Mouse (Mus musculus): Measurements from ENCODE around the gene Gli2.
A peak's percentile ranks its signal among the peaks of the same experiment; 100 is the strongest.

The Gli2 gene

DNA sequence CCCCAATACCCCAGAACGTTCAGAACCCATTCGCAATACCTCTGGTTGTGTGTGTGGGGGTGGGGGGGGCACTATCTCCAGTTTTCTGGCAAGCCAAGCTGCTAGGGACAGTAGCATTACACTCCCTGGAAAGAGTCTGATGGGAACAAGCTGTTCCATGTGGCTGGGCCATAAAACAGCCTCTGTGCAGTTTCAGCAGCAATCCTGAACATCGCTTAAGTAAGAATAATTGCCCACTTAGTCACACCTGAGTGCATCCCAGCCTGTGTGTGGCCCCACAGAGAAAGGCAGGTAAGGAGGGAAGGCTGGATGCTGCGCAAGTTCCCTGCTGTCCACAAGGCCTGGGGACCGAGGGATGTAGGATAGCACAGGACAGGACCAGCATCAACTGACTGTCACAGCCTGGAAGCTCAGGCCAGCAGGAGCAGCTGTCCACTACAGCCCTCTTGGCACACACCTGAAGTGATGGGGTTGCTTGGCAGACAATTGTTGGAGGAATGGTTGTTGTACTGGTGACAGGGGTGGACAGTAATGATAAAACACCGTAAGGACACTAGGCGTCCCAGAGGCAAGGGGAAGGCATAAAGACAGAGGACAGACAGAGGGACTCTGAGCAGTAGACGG is 58.8 kb downstream of the Gli2 start:
- DNase-seq (ENCODE audit: low read depth) = no peak

DNA sequence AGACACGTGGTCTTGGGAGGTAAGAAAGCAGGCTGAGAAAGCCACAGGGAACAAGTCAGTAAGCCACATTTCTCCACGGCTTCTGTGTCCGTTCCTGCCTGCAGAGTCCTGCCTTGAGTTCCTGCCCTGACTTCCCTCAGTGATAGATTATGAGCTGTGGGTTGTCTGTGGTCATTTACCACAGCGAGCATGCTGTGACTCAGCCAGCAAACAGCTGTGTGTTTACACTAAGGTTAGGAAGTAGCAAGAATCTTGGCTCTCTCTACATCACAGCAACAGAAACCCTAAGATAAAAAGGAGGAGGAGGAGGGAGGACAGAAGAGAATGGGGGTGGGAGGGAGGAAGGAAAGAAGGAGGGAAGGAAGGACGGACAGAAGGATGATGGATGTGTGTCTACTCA is 59.6 kb downstream of the Gli2 start:
- DNase-seq (ENCODE audit: low read depth) = peak; percentile 11

GRCm38 (mm10) chr1:118988331-118988730 is 65.1 kb downstream of the Gli2 start:
- no peak for DNase-seq (ENCODE audit: low read depth)

DNA sequence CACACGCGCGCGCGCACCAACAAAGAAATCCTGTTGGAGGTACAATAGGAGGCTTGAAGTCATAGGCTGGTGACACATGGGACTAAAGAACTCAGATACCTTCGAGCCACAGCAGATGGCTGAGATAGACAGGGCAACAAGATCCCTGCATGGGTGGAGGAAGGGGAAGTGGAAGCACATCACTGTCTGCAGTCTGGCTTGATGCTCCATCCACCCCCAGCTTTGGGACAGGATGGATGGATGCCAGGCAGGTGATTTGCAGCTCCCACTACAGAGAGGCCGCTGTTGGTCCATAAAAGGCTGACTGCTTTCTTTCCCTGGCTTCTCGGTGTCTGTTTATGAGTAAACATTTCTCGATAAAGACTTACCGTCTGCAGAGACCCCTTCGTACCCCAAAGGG is 65.9 kb downstream of the Gli2 start:
- DNase-seq (ENCODE audit: low read depth) = no peak

DNA sequence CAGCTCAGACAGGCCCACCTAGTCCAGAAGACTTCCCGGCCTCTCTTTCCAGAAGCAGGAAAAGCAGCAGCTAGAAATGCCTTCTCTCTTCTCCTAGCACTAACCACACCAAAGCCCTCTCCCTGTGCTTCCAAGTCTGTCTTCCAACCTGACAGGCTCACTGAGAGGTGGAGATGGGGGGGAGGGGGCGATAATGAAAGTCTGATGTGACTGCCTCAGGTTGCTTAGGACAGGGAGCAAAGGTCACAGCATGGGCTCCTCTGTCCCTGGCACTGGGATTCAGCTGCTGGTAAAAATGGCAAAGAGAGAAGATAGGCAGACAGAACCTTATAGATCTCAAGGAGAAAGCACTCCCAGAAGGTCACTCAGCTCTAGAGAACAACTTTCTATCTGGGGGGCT is 70.0 kb downstream of the Gli2 start:
- DNase-seq (ENCODE audit: low read depth) = no peak

GRCm38 (mm10) chr1:118982805-118983211 is 70.6 kb downstream of the Gli2 start:
- no peak for DNase-seq (ENCODE audit: low read depth)

GRCm38 (mm10) chr1:118981943-118982804 is 71.2 kb downstream of the Gli2 start:
- no peak for DNase-seq (ENCODE audit: low read depth)

DNA sequence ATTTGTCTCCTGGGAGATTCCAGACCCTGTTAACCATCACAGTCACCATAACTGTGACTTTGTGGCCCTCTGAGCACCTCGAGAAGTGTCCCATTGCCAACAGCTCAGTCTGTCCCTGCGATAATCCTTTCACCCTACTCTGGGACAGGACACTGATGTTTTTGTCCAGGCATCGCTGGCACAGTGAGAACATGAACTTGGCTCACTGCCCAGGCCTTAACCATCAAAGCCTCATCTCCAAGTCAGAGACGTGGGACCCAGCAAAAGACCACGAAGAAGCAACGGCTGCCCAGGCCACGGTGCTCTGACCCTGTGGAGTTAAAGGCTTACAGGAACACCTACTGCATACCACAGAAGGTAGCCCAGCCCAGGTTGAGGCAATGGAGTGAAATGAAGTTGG is 72.8 kb downstream of the Gli2 start:
- DNase-seq (ENCODE audit: low read depth) = peak; percentile 13

DNA sequence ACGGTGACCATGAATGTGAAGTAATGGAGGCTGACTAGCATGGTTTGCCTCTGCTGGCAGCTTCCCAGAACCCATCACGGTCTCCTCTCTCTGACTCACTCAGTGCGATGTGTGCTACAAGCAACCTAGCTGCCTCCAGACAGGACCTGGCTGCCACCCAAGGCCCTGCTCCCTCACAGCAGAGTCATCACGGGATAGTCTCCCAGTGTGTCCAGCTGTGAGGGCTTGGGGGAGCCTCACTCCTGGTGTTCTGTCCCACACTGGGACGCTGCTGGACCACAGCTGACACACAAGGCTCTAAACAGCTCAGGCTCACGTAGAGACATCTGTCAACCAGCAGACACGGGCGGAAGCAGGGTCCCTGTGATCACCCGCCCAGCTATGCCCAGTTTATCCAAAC is 76.8 kb downstream of the Gli2 start:
- DNase-seq (ENCODE audit: low read depth) = peak; percentile 6

- DNase-seq (ENCODE audit: low read depth) = no peak
Measured at GRCm38 (mm10) chr1:118975376-118975775, 78.0 kb downstream of the Gli2 start.

GRCm38 (mm10) chr1:118970068-118970467 is 83.4 kb downstream of the Gli2 start:
- no peak for DNase-seq (ENCODE audit: low read depth)

GRCm38 (mm10) chr1:118969409-118969808 is 84.0 kb downstream of the Gli2 start:
- DNase-seq (ENCODE audit: low read depth) = no peak

- DNase-seq (ENCODE audit: low read depth) = no peak
Measured at GRCm38 (mm10) chr1:118968661-118969179, 84.7 kb downstream of the Gli2 start.

DNA sequence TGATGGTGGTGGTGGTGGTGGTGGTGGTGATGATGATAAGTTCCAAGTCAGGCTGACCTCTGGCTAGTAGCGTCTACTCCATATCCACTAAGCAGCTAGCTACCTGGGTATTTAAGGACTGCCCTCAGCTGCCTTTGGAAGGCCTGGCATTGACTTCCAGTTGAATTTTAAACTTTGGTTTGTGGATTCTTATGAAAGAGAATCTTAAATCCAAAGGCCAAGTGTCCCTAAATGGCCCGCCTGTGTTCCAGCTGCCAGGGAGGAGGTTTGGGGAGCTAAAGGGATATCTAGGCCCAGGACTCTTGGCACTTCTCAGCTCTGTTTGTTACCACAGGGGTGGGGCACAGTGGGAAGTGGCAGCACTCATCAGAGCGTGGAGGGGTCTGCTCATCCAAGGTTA is 85.4 kb downstream of the Gli2 start:
- DNase-seq (ENCODE audit: low read depth) = no peak

GRCm38 (mm10) chr1:118967281-118967680 is 86.1 kb downstream of the Gli2 start:
- no peak for DNase-seq (ENCODE audit: low read depth)

DNA sequence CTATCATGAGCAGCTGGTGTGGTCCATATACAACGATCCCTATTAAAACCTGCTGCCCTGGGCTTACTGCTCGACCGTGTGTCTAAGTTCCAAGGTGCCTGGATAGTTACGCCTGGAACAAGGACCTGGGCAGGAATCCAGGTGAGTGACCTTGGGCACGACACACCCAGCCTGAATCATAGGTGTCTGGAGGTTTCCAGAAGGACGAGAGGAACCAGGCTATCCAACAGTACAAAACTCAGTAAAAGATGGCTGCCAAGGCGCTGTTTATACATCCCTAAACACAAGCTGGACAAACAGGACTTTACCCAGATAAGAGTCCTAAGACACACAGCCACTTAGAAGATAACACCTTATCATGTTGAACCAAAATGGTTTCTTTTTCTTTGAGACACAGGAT is 94.8 kb downstream of the Gli2 start:
- no peak for DNase-seq (ENCODE audit: low read depth)

GRCm38 (mm10) chr1:118955791-118956190 is 97.6 kb downstream of the Gli2 start:
- DNase-seq (ENCODE audit: low read depth) = no peak

- no peak for DNase-seq (ENCODE audit: low read depth)
Measured at GRCm38 (mm10) chr1:118954434-118955301, 98.8 kb downstream of the Gli2 start.

- no peak for DNase-seq (ENCODE audit: low read depth)
Measured at GRCm38 (mm10) chr1:118953031-118953430, 100.4 kb downstream of the Gli2 start.

GRCm38 (mm10) chr1:118952318-118952717 is 101.1 kb downstream of the Gli2 start:
- no peak for DNase-seq (ENCODE audit: low read depth)

- DNase-seq (ENCODE audit: low read depth) = no peak
Measured at GRCm38 (mm10) chr1:118948407-118948806, 105.0 kb downstream of the Gli2 start.

- no peak for DNase-seq (ENCODE audit: low read depth)
Measured at GRCm38 (mm10) chr1:118947221-118947620, 106.2 kb downstream of the Gli2 start.

Data from 416B (cell line).